In the genomic region with DNA sequence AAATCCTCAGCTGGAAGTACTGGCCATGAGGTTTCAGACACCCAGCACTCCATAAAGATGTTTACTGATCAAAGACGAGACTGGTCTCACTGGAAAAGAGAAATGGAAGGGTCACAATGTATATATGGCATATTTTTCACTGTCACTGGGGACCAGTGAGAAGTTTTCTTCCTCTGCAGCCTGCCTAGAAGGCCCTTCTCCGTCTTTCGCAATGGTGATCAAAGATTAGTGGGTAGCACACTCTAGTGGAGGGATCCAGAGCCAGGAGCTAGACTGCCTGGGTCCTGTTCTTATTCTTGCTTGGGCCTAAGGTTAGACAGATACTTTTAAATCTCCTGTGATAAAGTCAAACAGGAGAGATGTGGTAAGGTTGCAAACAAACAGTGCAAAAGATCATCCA, we compare ENCODE assay signal across 14 mouse cellular contexts.
DNase-seq lines count a peak whose midpoint lies in the region; ATAC-seq and TF ChIP-seq lines count a peak whose summit lies in the region.
"Had no signal": no experiment of that assay in that cellular context is flagged by ENCODE, and none has a peak within 500 bp of the region (broad histone marks: within the 10 kb centered on the region; RNA-seq: fewer than 3 reads in every experiment).

No protein-coding gene starts in this region.

- H3K9me3 ChIP-seq in hindbrain, embryonic 10.5 days: no peaks in the 10 kb centered on the region
- no peaks in the 10 kb centered on the region for H3K9me3 ChIP-seq in hindbrain, embryonic 12.5 days (replicated peaks)
- no peaks in the 10 kb centered on the region for H3K9me3 ChIP-seq in liver, embryonic 11.5 days (ENCODE audit: control insufficient read depth, low read length)
- no peaks in the 10 kb centered on the region for H3K9me3 ChIP-seq in embryonic facial prominence, embryonic 14.5 days (ENCODE audit: control insufficient read depth, low read length)

- H3K9ac ChIP-seq in hindbrain, embryonic 12.5 days: no peak overlapping the region
- H3K9ac ChIP-seq in liver, adult 2 months (ENCODE audit: low read depth, low read length): no peak overlapping the region
- H3K9ac ChIP-seq in liver, embryonic 11.5 days (ENCODE audit: low read depth, low read length): no peak overlapping the region
- H3K9ac ChIP-seq in embryonic facial prominence, embryonic 14.5 days (ENCODE audit: low read depth, low read length): no peak overlapping the region

- H3K4me2 ChIP-seq in hindbrain, embryonic 12.5 days (replicated peaks): no peak overlapping the region
- no peak overlapping the region for H3K4me2 ChIP-seq in liver, embryonic 11.5 days
- H3K4me2 ChIP-seq in embryonic facial prominence, embryonic 14.5 days (ENCODE audit: low read depth, low read length): no peak overlapping the region

- no peak overlapping the region for H3K27ac ChIP-seq in hindbrain, embryonic 10.5 days
- no peak overlapping the region for H3K27ac ChIP-seq in hindbrain, embryonic 12.5 days
- H3K27ac ChIP-seq in liver, adult 2 months (replicated peaks; ENCODE audit: insufficient read depth, low read depth, low read length): no peak overlapping the region
- no peak overlapping the region for H3K27ac ChIP-seq in liver, embryonic 11.5 days (ENCODE audit: low read depth, low read length)
- H3K27ac ChIP-seq in embryonic facial prominence, embryonic 14.5 days (replicated peaks; ENCODE audit: low read depth, low read length): no peak overlapping the region
- H3K27ac ChIP-seq: macrophage had no signal

- H3K36me3 ChIP-seq in hindbrain, embryonic 10.5 days: no peaks in the 10 kb centered on the region
- no peaks in the 10 kb centered on the region for H3K36me3 ChIP-seq in hindbrain, embryonic 12.5 days
- no peaks in the 10 kb centered on the region for H3K36me3 ChIP-seq in liver, adult 2 months (ENCODE audit: control insufficient read depth, insufficient read depth, low read length)
- no peaks in the 10 kb centered on the region for H3K36me3 ChIP-seq in liver, embryonic 11.5 days (ENCODE audit: control insufficient read depth, insufficient read depth, low read length)
- H3K36me3 ChIP-seq in embryonic facial prominence, embryonic 14.5 days (ENCODE audit: control insufficient read depth, insufficient read depth, low read length): no peaks in the 10 kb centered on the region

- H3K4me1 ChIP-seq in hindbrain, embryonic 10.5 days (replicated peaks): peaks cover 26% of the 10 kb centered on the region
- peaks cover 18% of the 10 kb centered on the region for H3K4me1 ChIP-seq in hindbrain, embryonic 12.5 days
- no peaks in the 10 kb centered on the region for H3K4me1 ChIP-seq in liver, adult 2 months (ENCODE audit: control insufficient read depth, insufficient read depth, low read length)
- H3K4me1 ChIP-seq in liver, embryonic 11.5 days (replicated peaks; ENCODE audit: control insufficient read depth, insufficient read depth, low read length): no peaks in the 10 kb centered on the region
- H3K4me1 ChIP-seq in embryonic facial prominence, embryonic 14.5 days (ENCODE audit: control insufficient read depth, insufficient read depth, low read length): no peaks in the 10 kb centered on the region

- WGBS in hindbrain, embryonic 10.5 days: 49% methylated on average over 3 of the region's 3 CpGs
- 36% methylated on average over 3 of the region's 3 CpGs for WGBS in hindbrain, embryonic 12.5 days
- WGBS in liver, adult 2 months: 75% methylated on average over 3 of the region's 3 CpGs
- 57% methylated on average over 3 of the region's 3 CpGs for WGBS in liver, embryonic 11.5 days
- WGBS in embryonic facial prominence, embryonic 14.5 days: 56% methylated on average over 3 of the region's 3 CpGs

- peaks cover 80% of the 10 kb centered on the region for H3K27me3 ChIP-seq in hindbrain, embryonic 10.5 days (ENCODE audit: insufficient read depth, poor library complexity, severe bottlenecking)
- peaks cover 42% of the 10 kb centered on the region for H3K27me3 ChIP-seq in hindbrain, embryonic 12.5 days
- H3K27me3 ChIP-seq in liver, adult 2 months (ENCODE audit: control insufficient read depth, insufficient read depth, low read length): no peaks in the 10 kb centered on the region
- no peaks in the 10 kb centered on the region for H3K27me3 ChIP-seq in liver, embryonic 11.5 days (replicated peaks; ENCODE audit: control insufficient read depth, insufficient read depth, low read length)
- no peaks in the 10 kb centered on the region for H3K27me3 ChIP-seq in embryonic facial prominence, embryonic 14.5 days (replicated peaks; ENCODE audit: control insufficient read depth, insufficient read depth, low read length)

- peak; percentile 31 for DNase-seq in hindbrain, embryonic 10.5 days (ENCODE audit: low spot score)
- DNase-seq in liver, adult 2 months (ENCODE audit: extremely low read depth, low read depth, low spot score): peak; percentile 9
- DNase-seq in liver, embryonic 11.5 days (ENCODE audit: low spot score): no peak
- DNase-seq in brain, embryonic 14.5 days (ENCODE audit: low read depth): peak; percentile 56
- peak; percentile 30 for DNase-seq in embryonic facial prominence, embryonic 14.5 days (ENCODE audit: low spot score)
- DNase-seq in right cerebral cortex, postnatal 36 days (ENCODE audit: low spot score in 2 of 2): no peak
- DNase-seq in adipocyte (ENCODE audit: low spot score): no peak
- DNase-seq: cerebellum, postnatal 25 days; heart, postnatal 4 days; kidney, adult 8-10 months; thymus, adult 18-20 months had no signal

- H3K4me3 ChIP-seq in hindbrain, embryonic 10.5 days: no peak overlapping the region
- no peak overlapping the region for H3K4me3 ChIP-seq in hindbrain, embryonic 12.5 days
- no peak overlapping the region for H3K4me3 ChIP-seq in liver, adult 2 months (ENCODE audit: insufficient read depth, low read depth, low read length)
- H3K4me3 ChIP-seq in liver, embryonic 11.5 days (ENCODE audit: low read depth, low read length): no peak overlapping the region
- no peak overlapping the region for H3K4me3 ChIP-seq in embryonic facial prominence, embryonic 14.5 days (ENCODE audit: low read depth, low read length)
- H3K4me3 ChIP-seq: myocyte had no signal

- TF ChIP-seq POLR2A in liver, adult 2 months (IDR thresholded peaks at IDR 0.05; ENCODE audit: extremely low read depth, insufficient read depth, low read length): no peak
- TF ChIP-seq POLR2A in brain, embryonic 14.5 days (IDR thresholded peaks at IDR 0.05; ENCODE audit: borderline replicate concordance, extremely low read depth, insufficient read depth, insufficient read length, poor library complexity, severe bottlenecking): no peak

- TF ChIP-seq CTCF in liver, adult 2 months (IDR thresholded peaks at IDR 0.05; ENCODE audit: low read depth, low read length): peak; percentile 33; the same call in 1 of the 2 replicates
- TF ChIP-seq CTCF in brain, embryonic 14.5 days (IDR thresholded peaks at IDR 0.05; ENCODE audit: borderline replicate concordance, extremely low read depth, insufficient read depth, insufficient read length): peak; percentile 48; the same call in 1 of the 2 replicates

- ATAC-seq in hindbrain, embryonic 12.5 days (ENCODE audit: low FRiP score): no peak
- ATAC-seq in liver, embryonic 11.5 days (replicated peaks; ENCODE audit: low FRiP score): no peak
- no peak for ATAC-seq in embryonic facial prominence, embryonic 14.5 days (ENCODE audit: low read depth)

- no peaks in the 10 kb centered on the region for H3K79me2 ChIP-seq in liver, adult 2 months (ENCODE audit: control insufficient read depth, insufficient read depth, low read length)

Comparison
In these comparisons a context has a peak if more than half of its experiments do, and no peak if none do; other contexts are left out.
1. DNase-seq: peak in hindbrain, embryonic 10.5 days (single experiment), liver, adult 2 months (single experiment), brain, embryonic 14.5 days (single experiment) and embryonic facial prominence, embryonic 14.5 days (single experiment); none in liver, embryonic 11.5 days (single experiment), right cerebral cortex, postnatal 36 days (0 of 2) and adipocyte (single experiment).